Mouse (Mus musculus) liver, embryonic 12.5 days (tissue): ENCODE measurements at regions not wholly inside any gene's neighbourhood (a gene's known extent, or its start where the extent isn't known, plus 50 kb on each side); places are given as distances from the start of the nearest gene placed in this dataset.

Experiments
- ATAC-seq: fragments of 200-750 bp; cut with Nextera tagmentation; 2 replicates; pipeline ENCODE4 v1.8.0; 2017; ENCODE audit warnings: moderate number of reproducible peaks, mild to moderate bottlenecking, moderate library complexity
- H3K27ac ChIP-seq: fragments of 300-500 bp; sonication (generic); 2 replicates; pipeline ENCODE4 v1.5.1; 2016; ENCODE audit warnings: mild to moderate bottlenecking
- H3K27me3 ChIP-seq: fragments of 300-500 bp; sonication (generic); replicated peaks from 2 replicates; pipeline ENCODE4 v1.6.1; 2016; ENCODE audit warnings: mild to moderate bottlenecking, moderate library complexity
- H3K36me3 ChIP-seq: fragments of 300-500 bp; sonication (generic); 2 replicates; pipeline ENCODE4 v1.6.1; 2016; ENCODE audit warnings: mild to moderate bottlenecking, moderate library complexity
- H3K4me1 ChIP-seq: fragments of 300-500 bp; sonication (generic); 2 replicates; pipeline ENCODE4 v1.6.1; 2016
- H3K4me2 ChIP-seq: fragments of 300-500 bp; sonication (generic); 2 replicates; pipeline ENCODE4 v1.6.1; 2016; ENCODE audit warnings: mild to moderate bottlenecking, moderate library complexity
- H3K4me3 ChIP-seq: fragments of 300-500 bp; sonication (generic); 2 replicates; pipeline ENCODE4 v1.5.1; 2016; ENCODE audit warnings: mild to moderate bottlenecking, moderate library complexity
- H3K9ac ChIP-seq: fragments of 300-500 bp; sonication (generic); 2 replicates; pipeline ENCODE4 v1.6.1; 2016; ENCODE audit warnings: mild to moderate bottlenecking, moderate library complexity
- H3K9me3 ChIP-seq: fragments of 300-500 bp; sonication (generic); replicated peaks from 2 replicates; pipeline ENCODE4 v1.6.1; 2016; ENCODE audit warnings: mild to moderate bottlenecking, moderate library complexity
- WGBS: fragments of 180-500 bp; shearing (Covaris S2); methylation state at CpG from one replicate; pipeline ENCODE4 v1.1.7; 2016; ENCODE audit not compliant: insufficient replicate concordance; 5-methylcytosine and 5-hydroxymethylcytosine counted together

- H3K4me2 ChIP-seq = no peak overlapping the region
- H3K4me3 ChIP-seq = no peak overlapping the region
- WGBS = 73% methylated on average over 3 of the region's 3 CpGs
- no peak for ATAC-seq
- 0 out of 2 replicates have a peak, but pooled peaks cover 8% of the 10 kb centered on the region for H3K9me3 ChIP-seq
- H3K9ac ChIP-seq = no peak overlapping the region
- H3K36me3 ChIP-seq = no peaks in the 10 kb centered on the region
- H3K4me1 ChIP-seq = no peaks in the 10 kb centered on the region
- no peaks in the 10 kb centered on the region for H3K27me3 ChIP-seq
- H3K27ac ChIP-seq = no peak overlapping the region
Measured at GRCm38 (mm10) chr2:159501039-159501438, 706.4 kb downstream of the Dhx35 start.

- ATAC-seq = no peak
- 43% methylated on average over 4 of the region's 4 CpGs for WGBS
- H3K27ac ChIP-seq = no peak overlapping the region
Measured at GRCm38 (mm10) chr2:159519066-159519465, 724.5 kb downstream of the Dhx35 start.

GRCm38 (mm10) chr2:159523739-159524138 is 729.1 kb downstream of the Dhx35 start:
- no peaks in the 10 kb centered on the region for H3K27me3 ChIP-seq
- H3K36me3 ChIP-seq = no peaks in the 10 kb centered on the region
- no peaks in the 10 kb centered on the region for H3K9me3 ChIP-seq
- ATAC-seq = no peak
- no peak overlapping the region for H3K4me2 ChIP-seq
- 57% methylated on average over 2 of the region's 2 CpGs for WGBS
- no peak overlapping the region for H3K27ac ChIP-seq
- no peak overlapping the region for H3K9ac ChIP-seq
- H3K4me3 ChIP-seq = no peak overlapping the region
- H3K4me1 ChIP-seq = no peaks in the 10 kb centered on the region

More at GRCm38 (mm10) chr2:159519066-159519465, 724.5 kb downstream of the Dhx35 start:
- Histone ChIP-seq H3K9me3 (no peaks in the 10 kb centered on the region), H3K4me1 (no peaks in the 10 kb centered on the region), H3K4me2 (no peak overlapping the region), H3K9ac (no peak overlapping the region), H3K4me3 (no peak overlapping the region), H3K36me3 (no peaks in the 10 kb centered on the region), H3K27me3 (no peaks in the 10 kb centered on the region)

GRCm38 (mm10) chr2:159534951-159535350 is 740.3 kb downstream of the Dhx35 start:
- WGBS = 51% methylated on average over 2 of the region's 2 CpGs
- no peaks in the 10 kb centered on the region for H3K9me3 ChIP-seq
- ATAC-seq = no peak

GRCm38 (mm10) chr2:159539261-159539660 is 744.7 kb downstream of the Dhx35 start:
- Histone ChIP-seq H3K4me1 (no peaks in the 10 kb centered on the region), H3K27ac (no peak overlapping the region), H3K36me3 (no peaks in the 10 kb centered on the region), H3K9me3 (no peaks in the 10 kb centered on the region), H3K27me3 (no peaks in the 10 kb centered on the region), H3K4me3 (no peak overlapping the region), H3K4me2 (no peak overlapping the region), H3K9ac (no peak overlapping the region)
- ATAC-seq = no peak

More at GRCm38 (mm10) chr2:159534951-159535350, 740.3 kb downstream of the Dhx35 start:
- no peaks in the 10 kb centered on the region for H3K4me1 ChIP-seq
- no peak overlapping the region for H3K4me3 ChIP-seq
- H3K4me2 ChIP-seq = no peak overlapping the region
- H3K27me3 ChIP-seq = no peaks in the 10 kb centered on the region
- no peak overlapping the region for H3K9ac ChIP-seq
- no peak overlapping the region for H3K27ac ChIP-seq
- H3K36me3 ChIP-seq = no peaks in the 10 kb centered on the region

- no peak overlapping the region for H3K9ac ChIP-seq
- no peak for ATAC-seq
- 67% methylated on average over 3 of the region's 3 CpGs for WGBS
Measured at GRCm38 (mm10) chr2:159557567-159557966, 763.0 kb downstream of the Dhx35 start.

GRCm38 (mm10) chr2:159565255-159565654 is 768.7 kb downstream of the Gm826 start:
- Histone ChIP-seq H3K4me1 (no peaks in the 10 kb centered on the region), H3K36me3 (no peaks in the 10 kb centered on the region), H3K27ac (no peak overlapping the region), H3K9ac (no peak overlapping the region), H3K4me3 (no peak overlapping the region), H3K9me3 (no peaks in the 10 kb centered on the region), H3K27me3 (no peaks in the 10 kb centered on the region), H3K4me2 (no peak overlapping the region)
- ATAC-seq = no peak
- WGBS = 74% methylated on average over 4 of the region's 4 CpGs

More at GRCm38 (mm10) chr2:159557567-159557966, 763.0 kb downstream of the Dhx35 start:
- Histone ChIP-seq H3K4me2 (no peak overlapping the region), H3K4me1 (no peaks in the 10 kb centered on the region), H3K9me3 (no peaks in the 10 kb centered on the region), H3K4me3 (no peak overlapping the region), H3K36me3 (no peaks in the 10 kb centered on the region), H3K27ac (no peak overlapping the region), H3K27me3 (no peaks in the 10 kb centered on the region)

GRCm38 (mm10) chr2:159565921-159566320 is 768.0 kb downstream of the Gm826 start:
- H3K9ac ChIP-seq = no peak overlapping the region
- no peaks in the 10 kb centered on the region for H3K27me3 ChIP-seq
- 76% methylated on average over 5 of the region's 5 CpGs for WGBS
- ATAC-seq = no peak
- H3K4me3 ChIP-seq = no peak overlapping the region
- H3K4me1 ChIP-seq = no peaks in the 10 kb centered on the region
- H3K4me2 ChIP-seq = no peak overlapping the region
- no peaks in the 10 kb centered on the region for H3K36me3 ChIP-seq
- no peak overlapping the region for H3K27ac ChIP-seq
- no peaks in the 10 kb centered on the region for H3K9me3 ChIP-seq

GRCm38 (mm10) chr2:159566461-159566860 is 767.5 kb downstream of the Gm826 start:
- H3K9ac ChIP-seq = no peak overlapping the region
- ATAC-seq = no peak
- no peaks in the 10 kb centered on the region for H3K4me1 ChIP-seq
- no peaks in the 10 kb centered on the region for H3K36me3 ChIP-seq
- no peak overlapping the region for H3K4me3 ChIP-seq
- H3K27me3 ChIP-seq = no peaks in the 10 kb centered on the region
- no peak overlapping the region for H3K27ac ChIP-seq
- no peak overlapping the region for H3K4me2 ChIP-seq
- WGBS = 54% methylated on average over 5 of the region's 5 CpGs
- no peaks in the 10 kb centered on the region for H3K9me3 ChIP-seq

GRCm38 (mm10) chr2:159568391-159568790 is 765.6 kb downstream of the Gm826 start:
- Histone ChIP-seq H3K4me3 (no peak overlapping the region), H3K36me3 (no peaks in the 10 kb centered on the region), H3K9me3 (no peaks in the 10 kb centered on the region), H3K4me2 (no peak overlapping the region), H3K4me1 (no peaks in the 10 kb centered on the region), H3K27ac (no peak overlapping the region), H3K9ac (no peak overlapping the region), H3K27me3 (no peaks in the 10 kb centered on the region)
- ATAC-seq = no peak
- WGBS = 64% methylated on average over 4 of the region's 4 CpGs

GRCm38 (mm10) chr2:159571862-159572261 is 762.1 kb downstream of the Gm826 start:
- H3K27ac ChIP-seq = no peak overlapping the region
- no peaks in the 10 kb centered on the region for H3K4me1 ChIP-seq
- 69% methylated on average over 2 of the region's 2 CpGs for WGBS
- no peaks in the 10 kb centered on the region for H3K36me3 ChIP-seq
- no peak overlapping the region for H3K9ac ChIP-seq
- no peak overlapping the region for H3K4me2 ChIP-seq
- H3K9me3 ChIP-seq = no peaks in the 10 kb centered on the region
- no peaks in the 10 kb centered on the region for H3K27me3 ChIP-seq
- H3K4me3 ChIP-seq = no peak overlapping the region
- no peak for ATAC-seq

GRCm38 (mm10) chr2:159575271-159575670 is 758.7 kb downstream of the Gm826 start:
- H3K9me3 ChIP-seq = no peaks in the 10 kb centered on the region
- no peaks in the 10 kb centered on the region for H3K27me3 ChIP-seq
- no peak overlapping the region for H3K4me3 ChIP-seq
- no peaks in the 10 kb centered on the region for H3K36me3 ChIP-seq
- H3K27ac ChIP-seq = no peak overlapping the region
- H3K4me2 ChIP-seq = no peak overlapping the region
- 63% methylated on average over 5 of the region's 5 CpGs for WGBS
- no peak for ATAC-seq
- H3K9ac ChIP-seq = no peak overlapping the region
- no peaks in the 10 kb centered on the region for H3K4me1 ChIP-seq

GRCm38 (mm10) chr2:159583103-159583502 is 750.9 kb downstream of the Gm826 start:
- H3K4me2 ChIP-seq = no peak overlapping the region
- H3K4me1 ChIP-seq = no peaks in the 10 kb centered on the region
- H3K36me3 ChIP-seq = no peaks in the 10 kb centered on the region
- no peak for ATAC-seq
- H3K9me3 ChIP-seq = no peaks in the 10 kb centered on the region
- no peak overlapping the region for H3K4me3 ChIP-seq
- no peak overlapping the region for H3K9ac ChIP-seq
- WGBS = 66% methylated on average over 8 of the region's 8 CpGs
- no peak overlapping the region for H3K27ac ChIP-seq
- H3K27me3 ChIP-seq = no peaks in the 10 kb centered on the region
